Mouse (Mus musculus) kidney, adult 2 months (tissue): ENCODE results near the gene Opa1. TPM values are rescaled to one million over a fixed set of nuclear protein-coding genes. Genes with fewer than 3 reads are reported as not detected.

Experiments
- DNase-seq: peaks from one replicate; pipeline ENCODE4 v3.0.0; 2021
- H3K27ac ChIP-seq: fragments of 200-500 bp; 2 replicates; pipeline ENCODE4 v1.5.1; 2012; ENCODE audit warnings: low read depth, low read length, control low read depth, inconsistent platforms; ENCODE audit not compliant: insufficient read depth
- H3K27me3 ChIP-seq: fragments of 200-500 bp; replicated peaks from 2 replicates; pipeline ENCODE4 v1.6.1; 2012; ENCODE audit warnings: mild to moderate bottlenecking, moderate library complexity, low read length, inconsistent platforms; ENCODE audit not compliant: control insufficient read depth, insufficient read depth
- H3K36me3 ChIP-seq: fragments of 200-500 bp; 2 replicates; pipeline ENCODE4 v1.6.1; 2012; ENCODE audit warnings: mild to moderate bottlenecking, moderate library complexity, low read length, inconsistent platforms; ENCODE audit not compliant: control insufficient read depth, insufficient read depth
- H3K4me1 ChIP-seq: fragments of 200-500 bp; 2 replicates; pipeline ENCODE4 v1.6.1; 2011; ENCODE audit warnings: low read length; ENCODE audit not compliant: control insufficient read depth, insufficient read depth
- H3K4me3 ChIP-seq: fragments of 200-500 bp; 2 replicates; pipeline ENCODE4 v1.5.1; 2011; ENCODE audit warnings: mild to moderate bottlenecking, low read depth, low read length, control low read depth; ENCODE audit not compliant: insufficient read depth
- CTCF ChIP-seq: fragments of 200-500 bp; conservative IDR thresholded peaks from 2 replicates; pipeline ENCODE4 v1.5.1; 2011; ENCODE audit warnings: low read depth, mild to moderate bottlenecking, control low read depth, low read length, moderate library complexity, mixed read lengths; ENCODE audit not compliant: insufficient read depth, insufficient read length
- POLR2A ChIP-seq: fragments of 200-500 bp; IDR thresholded peaks from one replicate; pipeline ENCODE4 v1.6.1; 2011; ENCODE audit warnings: low read depth, low read length, control low read depth
- WGBS: fragments of 180-500 bp; shearing (Covaris S2); methylation state at CpG from one replicate; pipeline ENCODE4 v1.1.7; 2018; 5-methylcytosine and 5-hydroxymethylcytosine counted together
- polyA plus RNA-seq: library from polyadenylated mRNA; depleted of rRNA; stranded (reverse); fragments of >200 nt; gene quantifications from 2 replicates; pipeline ENCODE4 v1.2.3, GENCODE M21; 2012

Gene Opa1
- polyA plus RNA-seq, 1 experiment, result 19.4 TPM

GRCm38 (mm10) chr16:29664392-29664791 is 85.3 kb downstream of the Opa1 start:
- Histone ChIP-seq H3K4me3 (no peak overlapping the region), H3K27me3 (no peaks in the 10 kb centered on the region), H3K4me1 (no peaks in the 10 kb centered on the region), H3K27ac (no peak overlapping the region), H3K36me3 (no peaks in the 10 kb centered on the region)
- WGBS, result 73% methylated on average over 4 of the region's 4 CpGs
- no peak for DNase-seq
- TF ChIP-seq CTCF (no peak), POLR2A (no peak)

GRCm38 (mm10) chr16:29666991-29667701 is 88.0 kb downstream of the Opa1 start:
- no peak for TF ChIP-seq CTCF
- WGBS, result 51% methylated on average over 17 of the region's 17 CpGs
- Histone ChIP-seq H3K4me3 (no peak overlapping the region), H3K4me1 (no peaks in the 10 kb centered on the region), H3K36me3 (no peaks in the 10 kb centered on the region), H3K27me3 (no peaks in the 10 kb centered on the region), H3K27ac (no peak overlapping the region)
- DNase-seq, result no peak

GRCm38 (mm10) chr16:29667702-29668061 is 88.5 kb downstream of the Opa1 start:
- no peak for DNase-seq
- Histone ChIP-seq H3K27me3 (no peaks in the 10 kb centered on the region), H3K4me3 (no peak overlapping the region), H3K27ac (no peak overlapping the region), H3K36me3 (no peaks in the 10 kb centered on the region), H3K4me1 (no peaks in the 10 kb centered on the region)
- WGBS, result 68% methylated on average over 5 of the region's 5 CpGs
- TF ChIP-seq CTCF (no peak), POLR2A (no peak)

- Histone ChIP-seq H3K4me3 (no peak overlapping the region), H3K27ac (no peak overlapping the region), H3K36me3 (no peaks in the 10 kb centered on the region), H3K27me3 (no peaks in the 10 kb centered on the region), H3K4me1 (no peaks in the 10 kb centered on the region)
- WGBS, result 94% methylated on average over 12 of the region's 12 CpGs
- DNase-seq, result no peak
- no peak for TF ChIP-seq CTCF
- TF ChIP-seq POLR2A, result no peak
Measured at GRCm38 (mm10) chr16:29668451-29668850, 89.3 kb downstream of the Opa1 start.

- no peak for TF ChIP-seq CTCF
- no peak for TF ChIP-seq POLR2A
- 94% methylated on average over 3 of the region's 3 CpGs for WGBS
- no peak overlapping the region for H3K27ac ChIP-seq
- no peaks in the 10 kb centered on the region for H3K36me3 ChIP-seq
- no peaks in the 10 kb centered on the region for H3K4me1 ChIP-seq
- no peak overlapping the region for H3K4me3 ChIP-seq
- DNase-seq, result no peak
- no peaks in the 10 kb centered on the region for H3K27me3 ChIP-seq
Measured at GRCm38 (mm10) chr16:29670806-29671205, 91.7 kb downstream of the Opa1 start.

GRCm38 (mm10) chr16:29673230-29673629 is 94.1 kb downstream of the Opa1 start:
- 96% methylated on average over 3 of the region's 3 CpGs for WGBS
- H3K4me1 ChIP-seq, result no peaks in the 10 kb centered on the region
- H3K27ac ChIP-seq, result no peak overlapping the region
- no peak for TF ChIP-seq POLR2A
- no peak for TF ChIP-seq CTCF
- no peaks in the 10 kb centered on the region for H3K36me3 ChIP-seq
- H3K27me3 ChIP-seq, result no peaks in the 10 kb centered on the region
- no peak overlapping the region for H3K4me3 ChIP-seq
- no peak for DNase-seq

GRCm38 (mm10) chr16:29679607-29680006 is 100.5 kb downstream of the Opa1 start:
- Histone ChIP-seq H3K4me3 (no peak overlapping the region), H3K27ac (no peak overlapping the region), H3K4me1 (no peaks in the 10 kb centered on the region), H3K36me3 (no peaks in the 10 kb centered on the region), H3K27me3 (no peaks in the 10 kb centered on the region)
- DNase-seq, result no peak
- 69% methylated on average over 5 of the region's 5 CpGs for WGBS
- TF ChIP-seq POLR2A, result no peak
- no peak for TF ChIP-seq CTCF

GRCm38 (mm10) chr16:29680548-29681175 is 101.5 kb downstream of the Opa1 start:
- WGBS, result 87% methylated on average over 18 of the region's 18 CpGs
- no peaks in the 10 kb centered on the region for H3K27me3 ChIP-seq
- no peak for TF ChIP-seq POLR2A
- TF ChIP-seq CTCF, result no peak
- DNase-seq, result no peak
- H3K4me3 ChIP-seq, result no peak overlapping the region
- no peak overlapping the region for H3K27ac ChIP-seq
- no peaks in the 10 kb centered on the region for H3K4me1 ChIP-seq
- H3K36me3 ChIP-seq, result no peaks in the 10 kb centered on the region
